Mouse (Mus musculus) cerebellum, postnatal 14 days (tissue): ENCODE results near the gene Hmx2.
A peak's percentile ranks its signal among the peaks of the same experiment; 100 is the strongest.

Experiments used
- DNase-seq, 2 experiments: peaks; one replicate each; pipeline ENCODE4 v3.0.0; 2021; ENCODE audit warnings: mixed read lengths in 2 of 2

The Hmx2 gene

DNA sequence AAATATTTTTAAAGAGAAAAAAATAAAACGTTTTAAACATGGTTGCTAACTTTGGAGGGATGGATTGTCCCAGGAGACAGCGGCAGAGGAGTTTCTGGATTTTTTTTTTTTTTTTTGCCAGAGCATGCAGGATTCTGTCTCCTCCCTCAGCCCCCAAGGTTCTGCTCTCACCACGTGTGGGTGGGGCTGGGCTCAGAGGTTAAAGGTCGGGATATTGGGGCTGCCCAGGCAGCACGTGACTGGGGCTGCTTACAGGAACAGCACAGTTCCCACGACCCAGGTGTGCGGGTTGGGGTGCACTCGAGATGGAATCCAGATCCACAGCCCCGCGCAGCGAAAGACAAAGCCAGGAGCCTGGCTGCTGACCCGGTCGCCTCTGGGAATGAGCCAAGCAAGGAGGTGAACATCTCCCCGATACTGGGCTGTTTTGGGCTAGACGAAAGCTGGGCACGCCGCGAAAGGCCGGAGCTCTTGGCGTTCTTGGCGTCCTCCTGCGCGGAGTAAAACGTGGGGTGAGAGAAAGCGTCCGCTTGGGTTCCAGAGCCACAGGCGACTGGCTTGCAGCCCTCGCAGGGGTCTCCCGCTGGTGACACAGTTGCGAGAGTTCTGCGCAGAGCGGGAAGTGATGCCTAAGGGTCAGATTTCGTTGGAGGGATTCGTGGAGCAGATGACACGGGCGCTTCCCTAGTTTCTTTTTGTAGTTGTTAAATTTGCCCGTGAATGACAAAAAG is 8.1 kb downstream of the Hmx2 start:
- peak; percentile 39 to 43 for DNase-seq

DNA sequence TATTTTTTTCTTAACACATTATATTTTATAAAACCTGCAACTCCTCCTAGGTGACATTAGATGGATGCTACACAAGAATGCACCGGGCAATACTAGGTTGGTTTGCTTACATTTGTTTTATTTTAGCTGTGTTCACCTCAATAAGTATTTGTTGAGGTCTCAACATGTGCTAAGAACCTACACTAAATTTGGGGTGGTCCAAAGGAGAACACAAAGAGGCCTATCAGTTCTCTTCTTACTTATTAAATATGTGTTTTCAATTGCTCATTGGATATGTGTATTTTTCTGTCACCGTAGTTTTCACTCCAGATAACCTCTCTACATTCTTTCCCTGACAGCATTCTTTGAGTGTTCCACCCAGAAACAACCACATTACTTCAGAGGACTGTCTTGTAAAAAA is 9.2 kb downstream of the Hmx2 start:
- no peak for DNase-seq

DNA sequence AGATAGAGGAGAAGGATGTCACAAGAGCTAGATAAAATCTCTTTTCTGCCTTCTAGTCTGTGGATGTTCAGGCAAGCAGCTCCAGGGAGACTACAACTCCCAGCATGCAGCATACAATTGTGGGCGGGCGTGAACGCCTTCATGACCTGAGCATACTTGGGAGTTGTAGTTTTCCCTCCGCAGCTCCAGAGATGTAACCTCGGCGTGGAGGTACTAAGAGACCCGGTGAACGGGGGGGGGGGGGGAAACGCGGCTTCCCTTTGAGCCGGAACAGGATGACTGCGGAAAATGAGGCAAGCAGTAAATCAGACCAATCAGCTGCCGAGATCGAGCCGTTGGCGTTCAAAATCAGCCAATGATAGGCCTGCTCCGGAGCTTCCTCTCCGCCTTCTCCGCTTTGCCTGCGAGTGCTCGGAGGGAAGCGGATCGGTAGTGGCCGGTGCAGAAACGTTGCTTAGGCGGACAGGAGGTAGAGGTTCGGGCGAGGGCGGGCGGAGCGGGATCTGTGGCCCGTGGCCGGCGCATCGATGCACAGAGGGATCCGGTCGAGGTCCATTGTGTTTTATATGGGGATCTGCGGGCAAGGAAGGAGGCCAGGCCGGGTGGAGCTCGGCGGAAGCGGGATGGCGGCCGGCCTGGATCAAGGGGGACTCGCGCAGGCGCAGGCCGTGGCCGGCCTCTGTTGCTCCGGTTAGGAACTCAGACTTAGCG is 11.6 kb downstream of the Hmx2 start, which contains the start of gene Bub3:
Gene Bub3, plus strand, starts transcription at position 237 of the 711 bp plus-strand sequence.
- peak; percentile 91 to 94 for DNase-seq

DNA sequence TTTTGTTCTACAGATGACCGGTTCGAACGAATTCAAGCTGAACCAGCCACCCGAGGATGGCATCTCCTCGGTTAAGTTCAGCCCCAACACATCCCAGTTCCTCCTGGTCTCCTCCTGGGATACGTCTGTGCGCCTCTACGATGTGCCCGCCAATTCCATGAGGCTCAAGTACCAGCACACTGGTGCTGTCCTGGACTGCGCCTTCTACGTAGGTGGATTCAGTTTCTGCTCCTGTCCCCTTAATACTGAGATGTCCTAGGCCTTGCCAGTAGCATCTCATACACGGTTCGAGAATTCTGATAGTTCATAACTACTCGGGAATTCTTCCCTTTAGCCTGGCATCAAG is 12.1 kb downstream of the Hmx2 start:
- DNase-seq = no peak

DNA sequence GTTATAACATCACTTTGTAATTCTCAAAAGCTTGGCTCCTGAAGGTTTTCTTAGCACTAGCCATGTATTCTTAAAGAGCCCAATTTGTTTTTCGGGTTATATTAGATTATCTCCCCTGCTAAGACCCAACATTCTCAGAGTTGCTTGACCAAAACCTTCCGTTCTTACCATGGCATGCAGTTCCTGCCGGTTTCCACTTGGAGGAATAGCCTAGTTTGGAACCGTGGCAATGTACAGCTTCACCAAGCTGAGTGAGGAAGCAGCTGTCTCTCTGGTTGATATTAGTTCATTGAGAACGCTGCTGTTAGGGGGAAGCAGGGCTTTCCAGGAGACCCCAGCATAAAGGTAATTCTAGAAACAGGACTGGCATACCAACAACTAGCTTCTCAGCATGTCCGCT is 26.7 kb downstream of the Hmx2 start:
- DNase-seq = no peak

DNA sequence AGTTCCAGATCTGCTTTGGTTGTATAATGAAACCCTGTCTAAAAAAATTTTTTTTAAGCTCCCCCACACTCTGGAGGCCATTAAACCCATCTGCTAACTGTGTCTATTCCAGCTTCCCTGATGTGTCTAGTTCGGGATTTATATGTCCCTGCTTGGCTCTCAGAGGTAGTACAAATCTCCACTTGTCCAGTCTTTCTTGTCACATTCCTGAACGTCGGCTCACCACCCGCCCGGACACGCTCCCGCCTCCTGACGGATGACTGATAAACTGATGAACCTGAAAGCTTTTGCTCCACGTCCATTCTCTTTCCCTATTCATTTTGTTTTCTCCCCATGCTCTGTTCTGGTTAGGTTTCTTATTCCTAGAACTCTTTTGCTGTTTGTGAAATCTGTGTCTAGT is 33.6 kb downstream of the Hmx2 start:
- DNase-seq = no peak

DNA sequence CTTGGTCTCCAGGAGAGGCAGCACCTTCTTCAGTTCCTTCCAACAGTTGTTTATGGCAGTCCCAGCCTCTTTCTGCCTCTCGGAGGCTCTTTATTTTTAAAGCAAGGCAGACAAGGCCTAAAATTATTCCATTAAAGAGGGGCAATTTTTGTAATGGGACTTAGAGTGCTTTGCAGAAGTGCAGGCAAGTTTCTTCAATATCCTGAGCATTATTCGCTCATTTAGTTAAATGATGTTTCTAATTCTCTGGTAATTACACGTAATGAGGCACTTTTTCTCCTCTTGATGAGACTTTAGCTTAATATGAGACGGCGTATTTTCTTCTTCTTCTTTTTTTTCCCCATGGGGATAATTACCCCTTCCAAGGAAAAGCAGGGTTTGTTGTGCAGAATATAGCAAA is 37.0 kb downstream of the Hmx2 start:
- DNase-seq = no peak

DNA sequence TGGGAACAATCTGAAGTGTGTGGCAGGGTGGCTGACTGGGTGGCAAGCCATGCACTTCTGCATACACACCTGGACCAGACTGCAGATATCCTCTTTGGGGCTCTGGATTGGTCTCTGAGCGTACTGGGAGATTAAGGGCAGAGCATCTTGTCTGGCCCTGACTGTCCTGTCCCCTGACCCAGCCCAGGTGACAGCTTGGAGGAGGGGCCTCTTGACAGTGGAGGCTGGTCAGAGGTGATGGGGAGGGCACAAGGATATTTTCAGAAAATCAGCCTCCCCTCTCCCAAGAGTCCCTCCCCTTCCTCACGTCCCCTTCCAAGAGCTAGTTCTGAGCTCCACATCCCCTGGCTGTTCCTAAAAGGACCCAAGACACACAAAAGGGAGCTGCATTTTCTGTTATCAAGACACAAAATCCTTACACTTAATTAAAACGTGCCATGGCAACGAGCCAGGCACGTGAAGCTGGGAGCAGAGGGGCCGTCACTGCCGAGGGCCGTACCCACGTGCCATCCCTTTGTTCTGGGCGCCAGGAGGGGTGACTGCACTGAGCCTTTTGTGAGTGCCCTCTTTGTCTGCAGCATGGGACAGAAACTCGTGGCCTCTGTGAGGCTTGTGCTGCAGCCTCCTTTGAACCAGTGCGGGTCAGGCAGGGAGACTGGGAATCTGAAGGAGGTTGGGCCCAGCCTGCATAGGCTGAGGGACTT is 49.4 kb downstream of the Hmx2 start:
- peak in 1 of 2 experiments; percentile 22 for DNase-seq

DNA sequence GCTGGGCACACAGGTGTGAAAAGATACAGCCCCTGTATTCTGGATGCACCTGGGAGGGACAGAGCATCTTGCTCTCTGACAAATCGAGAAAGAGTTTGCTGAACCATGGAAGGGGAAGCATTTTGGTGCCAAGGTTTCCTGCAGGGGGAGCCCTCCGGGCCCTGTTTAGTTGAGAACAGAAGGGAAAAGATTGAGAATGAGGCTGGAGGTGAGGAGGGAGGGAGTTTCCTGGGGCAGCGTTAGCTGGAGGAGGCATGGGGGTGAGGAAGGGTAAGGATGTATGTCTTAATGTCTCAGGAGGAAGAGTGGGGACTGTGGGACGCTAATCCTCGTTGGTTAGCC is 49.9 kb downstream of the Hmx2 start:
- peak; percentile 49 to 57 for DNase-seq

DNA sequence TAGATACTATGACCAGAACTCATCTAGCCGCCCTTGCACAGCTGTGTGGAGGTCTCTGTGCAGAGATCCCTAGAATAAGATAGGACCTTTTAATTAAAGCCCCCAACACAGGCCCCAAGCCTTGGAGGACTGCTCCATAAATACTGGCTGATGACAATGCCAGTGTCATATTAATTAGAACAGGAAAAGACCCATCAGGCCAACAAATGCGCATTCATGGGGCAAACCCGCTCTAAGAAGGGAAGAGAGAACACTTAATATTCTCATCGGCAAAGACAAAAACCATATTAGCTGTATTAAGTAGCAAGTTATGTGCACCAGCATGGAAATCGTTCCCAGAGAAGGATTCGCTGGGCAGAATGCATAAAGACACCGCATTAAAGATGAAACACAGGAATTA is 53.5 kb downstream of the Hmx2 start:
- DNase-seq = no peak

DNA sequence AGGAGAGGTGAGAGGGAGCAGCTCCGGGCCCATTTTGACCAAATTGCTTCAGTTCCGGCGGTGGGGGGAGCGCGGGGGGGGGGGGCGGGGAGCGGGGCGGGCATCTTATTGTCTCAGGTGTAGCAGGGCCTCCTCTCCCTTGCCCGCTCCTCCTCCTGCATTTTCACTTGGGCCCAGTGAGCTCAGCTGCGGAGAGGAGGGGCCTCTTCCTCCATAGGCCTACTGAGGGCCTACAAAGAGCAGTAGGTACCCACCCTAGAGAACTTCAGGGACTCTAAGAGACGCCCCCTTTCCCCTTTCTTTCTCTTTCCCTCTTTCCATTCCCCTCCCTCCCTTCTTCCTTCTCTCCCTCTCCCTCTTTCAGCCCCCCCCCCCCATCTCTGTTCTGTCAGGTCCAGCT is 54.6 kb downstream of the Hmx2 start:
- no peak for DNase-seq

DNA sequence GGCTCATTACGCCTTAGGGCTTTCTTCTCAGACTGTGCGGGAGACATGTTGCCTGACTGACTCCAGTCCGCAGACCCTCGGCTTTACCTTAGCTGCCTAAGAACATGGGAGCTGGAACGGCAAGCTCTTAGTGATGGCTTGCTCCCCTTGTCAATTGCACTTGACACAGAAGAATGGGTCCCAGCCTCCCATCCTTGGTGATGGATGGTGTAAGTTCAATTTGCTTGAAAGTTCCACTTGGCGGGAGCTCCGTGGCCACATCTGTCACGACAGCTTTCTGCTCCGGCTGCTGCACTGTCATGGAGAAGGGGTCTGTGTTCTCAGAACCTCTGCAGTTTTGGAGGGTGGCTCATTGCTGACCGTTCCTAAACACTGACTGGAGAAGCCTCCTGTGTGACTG is 56.4 kb downstream of the Hmx2 start:
- DNase-seq = peak in 1 of 2 experiments; percentile 12

DNA sequence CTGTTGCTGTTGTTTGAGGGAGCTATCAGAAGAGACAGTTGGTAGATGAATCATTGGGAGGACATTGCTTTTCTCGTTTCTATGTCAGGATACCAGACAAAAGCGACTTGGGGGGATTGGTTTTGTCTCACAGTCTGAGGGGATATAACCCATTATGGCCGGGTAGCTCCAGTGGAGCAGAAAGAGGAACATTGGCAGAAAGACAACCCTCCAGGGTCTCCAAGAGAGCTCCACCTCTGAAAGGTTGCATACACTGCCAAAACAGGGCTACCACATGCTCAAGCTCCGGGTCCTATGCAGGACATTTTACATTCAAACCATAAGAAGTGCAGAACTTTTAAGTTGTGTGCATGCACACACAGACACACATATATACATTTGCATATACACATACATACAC is 56.9 kb downstream of the Hmx2 start:
- peak; percentile 12 to 27 for DNase-seq
